Mouse (Mus musculus) frontal cortex, postnatal 25 days (tissue): ENCODE results near the gene Dmac2.

Experiments used
- DNase-seq, 2 experiments: peaks; one replicate each; pipeline ENCODE4 v3.0.0; 2022; ENCODE audit warnings: low spot score in 2 of 2

Dmac2 gene

DNA sequence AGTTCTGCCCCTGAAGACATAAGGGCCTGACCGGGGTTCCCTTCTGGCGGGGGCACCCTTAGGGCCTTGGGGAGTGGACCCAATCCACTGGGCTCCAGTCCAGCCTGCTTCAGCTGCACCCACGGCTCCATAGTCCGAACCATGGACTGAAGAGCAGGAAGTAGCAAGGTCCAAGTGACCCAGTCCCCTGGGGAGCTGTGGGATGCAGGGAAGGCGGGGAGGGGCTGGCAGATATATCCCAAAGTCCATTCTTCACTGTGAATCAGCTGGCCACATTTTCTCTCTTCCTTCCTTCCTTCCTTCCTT is 3.6 kb upstream of the Dmac2 start, which contains the start of gene Erich4:
TSS of gene Erich4 (minus strand) at position 187 of the 306 bp plus-strand sequence.
- DNase-seq = no peak

DNA sequence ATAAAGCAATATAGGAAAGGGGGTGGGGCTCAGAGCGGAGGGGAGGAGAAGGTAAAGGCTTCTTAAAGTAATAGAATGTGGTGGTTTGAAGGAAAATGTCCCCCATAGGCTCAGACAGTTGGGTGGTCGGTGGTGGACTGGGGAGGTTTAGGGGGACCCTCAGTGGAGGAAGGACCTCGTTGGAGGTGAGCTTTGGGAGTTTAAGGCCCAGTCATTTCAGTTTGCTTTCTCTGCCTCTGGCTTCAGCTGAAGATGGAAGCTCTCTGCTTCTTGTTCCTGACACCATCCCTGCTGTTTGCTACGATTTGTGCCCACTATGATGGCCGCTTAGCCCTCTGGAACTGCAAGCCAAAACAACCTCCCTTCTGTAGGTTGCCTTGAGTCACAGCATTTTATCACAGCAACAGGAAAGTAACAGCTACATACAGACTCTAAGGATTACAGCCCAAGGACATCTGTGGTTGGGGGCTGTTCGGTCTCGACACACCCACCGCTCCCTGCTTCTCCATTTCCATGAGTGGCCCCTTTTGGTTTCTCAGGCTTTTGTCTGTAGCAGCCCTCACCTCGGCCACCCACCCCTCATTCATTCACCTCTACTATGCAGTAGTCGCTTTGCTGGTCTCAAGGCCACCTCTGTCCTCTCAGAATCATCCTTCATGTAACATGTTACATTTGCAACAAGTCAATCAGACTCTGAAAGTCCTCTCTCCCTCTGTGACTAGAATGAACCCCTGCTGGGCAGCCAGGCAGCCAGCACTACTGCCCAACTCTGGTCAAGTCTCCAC is 1.6 kb upstream of the Dmac2 start:
- no peak for DNase-seq

DNA sequence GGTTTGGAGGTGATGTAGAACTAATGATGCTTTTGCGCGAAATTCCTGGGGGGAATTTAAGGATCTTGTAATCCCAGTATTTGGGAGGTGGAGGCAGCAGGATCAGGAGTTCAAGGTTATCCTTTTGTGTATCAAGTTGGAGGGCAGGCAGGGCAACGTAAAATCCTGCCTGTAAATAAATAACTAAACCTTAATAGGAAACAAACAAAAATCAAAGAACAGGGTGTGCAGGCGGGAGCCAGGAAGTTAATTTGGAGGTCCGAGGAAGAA is 443 bp downstream of the Dmac2 start:
- DNase-seq = no peak

DNA sequence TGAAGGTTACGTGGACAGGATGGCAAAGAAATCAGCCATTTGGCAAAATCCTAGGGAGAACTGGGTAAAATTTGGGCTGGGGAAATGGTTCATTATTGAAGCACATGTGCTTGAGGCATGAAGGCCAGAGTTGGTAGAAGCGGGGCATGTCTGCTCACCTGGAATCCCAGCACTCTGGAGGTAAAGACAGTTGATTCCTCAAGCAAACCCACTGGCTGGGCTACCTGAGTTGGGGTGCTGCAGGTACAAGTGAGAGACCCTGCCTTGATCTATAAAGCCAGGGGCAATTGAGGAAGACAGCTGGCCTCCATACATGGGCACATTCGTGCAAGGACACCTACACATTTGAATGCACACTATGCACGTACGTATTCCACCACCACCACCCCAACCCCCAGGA is 887 bp downstream of the Dmac2 start:
- DNase-seq = no peak

DNA sequence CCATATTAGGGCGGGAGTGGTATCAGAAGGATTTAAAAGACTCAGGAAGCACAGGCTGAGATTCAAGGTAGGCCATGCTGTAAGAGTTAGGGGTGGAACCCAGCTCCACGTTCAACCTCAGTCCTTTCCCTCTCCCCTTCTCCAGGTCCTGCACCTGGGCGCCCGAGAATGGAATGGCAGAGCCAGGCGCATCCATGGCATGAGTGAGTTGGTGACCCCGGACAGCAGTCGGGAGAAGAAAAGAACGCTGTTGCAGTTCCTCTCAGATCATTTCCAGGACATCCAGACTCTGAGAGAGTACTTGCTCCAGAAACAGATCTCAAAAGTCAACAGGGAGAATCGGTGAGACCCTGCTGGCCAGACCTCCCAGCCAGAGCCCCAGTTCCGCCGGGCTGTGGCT is 1.5 kb downstream of the Dmac2 start:
- no peak for DNase-seq

DNA sequence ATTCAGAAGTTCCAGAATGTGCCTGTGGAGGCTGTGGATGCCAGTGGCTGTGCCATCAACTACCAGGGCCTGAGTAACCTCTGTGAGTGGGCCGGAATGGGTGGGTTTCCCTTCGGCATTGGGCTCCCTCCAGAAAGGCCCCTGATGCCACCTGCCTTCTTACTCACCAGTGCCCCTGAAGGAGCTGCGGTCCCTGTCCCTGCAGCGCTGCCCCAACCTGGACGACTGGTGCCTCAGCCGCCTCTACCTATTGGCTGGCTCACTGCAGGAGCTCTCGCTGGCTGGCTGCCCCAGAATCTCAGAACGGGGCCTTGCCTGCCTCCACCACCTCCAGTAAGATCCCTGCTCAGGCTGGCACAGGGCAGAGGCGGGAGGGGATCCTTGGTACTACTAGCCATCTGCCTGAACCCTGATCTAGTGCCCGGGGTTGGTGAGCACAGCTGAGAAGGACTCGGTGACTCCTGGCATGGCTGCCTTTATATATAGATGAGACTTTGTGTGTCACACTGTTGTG is 4.7 kb downstream of the Dmac2 start:
- no peak for DNase-seq

DNA sequence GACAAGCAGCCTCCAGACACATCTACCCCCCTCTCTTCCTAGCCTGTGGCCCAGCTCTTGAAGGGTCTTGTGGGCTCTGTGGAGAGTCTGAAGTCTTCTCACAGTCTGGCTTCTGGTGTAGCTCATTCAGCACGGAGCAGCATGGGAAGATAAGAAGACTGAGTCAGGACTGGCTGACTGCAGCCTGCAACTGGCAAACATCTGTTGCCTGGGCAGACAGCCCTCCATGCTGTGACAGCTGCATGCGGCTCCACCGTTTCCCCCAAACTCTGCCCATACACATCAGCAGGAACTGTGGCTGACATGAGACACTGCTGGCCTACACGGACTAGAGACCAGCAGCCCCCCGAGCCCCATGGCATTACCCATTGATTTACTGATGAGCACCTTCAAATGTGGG is 5.6 kb downstream of the Dmac2 start:
- DNase-seq = no peak

DNA sequence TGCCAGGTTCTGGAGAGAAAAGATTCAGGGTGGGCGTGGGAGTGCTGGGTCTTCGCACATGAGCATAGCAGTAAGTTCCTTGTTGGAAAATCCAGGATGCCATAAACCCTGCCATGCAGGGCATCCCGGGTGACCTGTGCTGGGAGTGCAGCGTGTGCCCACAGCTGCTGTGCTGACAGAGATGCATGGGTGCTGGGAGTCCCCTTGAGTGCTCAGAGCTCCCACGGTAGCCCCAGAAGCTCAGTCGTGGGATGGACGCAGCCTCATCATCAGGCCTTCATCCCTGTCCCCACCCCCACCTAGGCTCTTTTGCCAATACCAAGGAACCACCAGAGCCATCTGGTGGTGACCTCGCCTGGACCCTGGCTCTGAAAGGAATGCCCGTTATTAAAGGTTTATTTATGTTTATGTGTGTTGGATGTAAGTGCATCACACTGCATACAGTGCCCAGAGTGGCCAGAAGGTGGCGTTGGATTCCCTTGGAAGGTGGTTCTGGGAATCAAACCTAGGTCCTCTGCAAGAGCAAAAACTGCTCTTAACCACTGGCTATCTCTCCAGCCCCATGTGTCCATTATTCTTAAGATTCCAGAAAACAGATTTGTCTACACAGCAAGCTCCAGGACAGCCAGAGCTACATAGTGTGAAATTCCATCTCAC is 6.5 kb downstream of the Dmac2 start:
- DNase-seq = no peak

DNA sequence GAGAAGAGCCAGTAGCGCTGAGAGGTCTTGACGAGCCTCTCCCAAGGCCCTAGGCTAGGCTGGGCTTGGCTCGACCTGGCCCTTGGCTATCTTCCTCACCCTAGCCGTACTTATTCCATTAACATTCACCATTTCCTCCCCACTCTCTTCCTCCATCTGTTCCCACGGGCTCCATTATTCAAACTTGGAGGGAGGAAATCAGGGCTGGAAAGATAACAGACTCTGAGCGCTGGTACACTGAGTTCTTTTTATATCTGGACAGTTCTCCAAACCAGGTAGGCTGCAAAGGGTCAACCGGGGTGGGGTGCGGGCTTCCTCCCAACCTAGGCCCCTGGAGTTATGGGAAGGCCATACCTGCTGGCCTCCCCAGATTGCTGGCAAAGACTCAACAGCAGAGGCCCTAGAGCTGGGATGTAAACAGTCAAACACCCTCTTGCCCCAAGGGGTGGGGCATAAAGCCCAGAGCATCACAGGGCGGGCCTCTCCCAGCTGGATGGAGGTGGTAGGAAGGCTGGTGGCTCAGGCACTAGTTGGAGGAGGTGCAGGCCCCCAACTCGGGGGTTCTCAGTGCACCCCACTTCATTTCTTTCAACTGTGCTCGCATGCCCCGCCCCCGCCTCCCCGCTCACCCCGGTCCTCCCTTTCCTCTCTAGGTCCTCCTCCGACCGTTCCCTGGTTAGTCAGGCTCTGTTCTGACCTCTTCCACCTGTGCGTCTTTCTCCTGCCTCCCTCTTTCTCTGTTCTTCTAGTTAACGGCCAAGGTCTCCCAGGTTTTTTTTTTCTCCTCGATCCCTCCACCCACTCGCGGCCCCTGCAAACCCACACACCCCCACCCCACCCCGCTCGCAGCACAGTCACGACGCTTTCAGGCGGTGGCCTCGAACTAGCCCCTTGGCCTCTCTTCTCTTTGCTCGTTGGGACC is 7.6 kb downstream of the Dmac2 start, which contains the start of gene B3gnt8:
TSS of gene B3gnt8 (plus strand) at position 146 of the 922 bp plus-strand sequence.
- no peak for DNase-seq

DNA sequence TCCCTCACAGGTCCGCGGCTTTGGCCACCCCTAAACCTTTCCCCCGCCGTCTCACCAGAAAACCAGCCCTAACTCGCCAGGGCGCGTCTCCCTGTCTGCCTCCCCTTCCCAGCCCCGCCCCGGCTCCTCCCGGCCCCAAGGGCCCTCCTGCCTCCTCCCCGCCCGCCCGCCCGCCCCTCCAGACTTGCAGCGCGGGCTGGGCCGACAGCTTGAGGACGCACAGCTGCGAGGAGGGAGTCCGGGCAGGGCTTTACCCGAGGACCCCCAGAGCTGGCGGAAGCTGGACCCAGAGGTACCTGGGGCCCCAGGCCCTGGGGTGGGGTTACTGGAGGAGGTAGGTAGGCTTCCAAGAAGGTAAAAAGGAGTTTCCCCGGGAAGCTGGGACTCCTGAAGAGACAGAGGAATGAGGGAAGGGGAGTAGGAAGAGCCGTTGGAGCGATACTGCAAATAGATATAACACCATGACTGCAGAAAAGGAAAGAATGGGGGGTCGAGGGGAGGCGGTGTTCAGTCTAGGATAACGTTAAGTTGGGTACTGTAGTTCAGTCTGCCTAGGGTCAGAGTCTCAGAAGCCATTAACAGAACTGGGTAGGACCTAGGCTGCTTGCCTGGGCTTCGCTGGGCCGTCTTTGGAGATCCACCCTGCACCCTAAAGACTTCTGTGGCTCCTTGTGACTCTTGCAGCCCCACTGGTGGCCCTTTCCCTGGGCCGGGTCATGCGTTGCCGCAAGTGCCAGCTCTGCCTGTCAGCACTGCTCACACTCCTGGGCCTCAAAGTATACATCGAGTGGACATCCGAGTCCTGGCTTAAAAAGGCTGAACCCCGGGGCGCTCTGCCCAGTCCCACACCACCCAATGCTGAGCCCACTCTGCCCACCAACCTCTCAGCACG is 8.5 kb downstream of the Dmac2 start:
- DNase-seq = no peak

DNA sequence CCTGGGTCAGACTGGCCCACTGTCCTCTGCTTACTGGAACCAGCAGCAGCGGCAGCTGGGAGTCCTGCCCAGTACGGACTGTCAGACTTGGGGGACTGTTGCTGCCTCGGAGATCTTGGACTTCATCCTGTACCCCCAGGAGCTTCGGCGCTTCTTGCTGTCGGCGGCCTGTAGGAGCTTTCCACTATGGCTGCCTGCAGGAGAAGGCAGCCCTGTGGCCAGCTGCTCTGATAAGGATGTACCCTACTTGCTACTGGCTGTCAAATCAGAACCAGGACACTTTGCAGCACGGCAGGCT is 9.1 kb downstream of the Dmac2 start:
- DNase-seq = no peak

DNA sequence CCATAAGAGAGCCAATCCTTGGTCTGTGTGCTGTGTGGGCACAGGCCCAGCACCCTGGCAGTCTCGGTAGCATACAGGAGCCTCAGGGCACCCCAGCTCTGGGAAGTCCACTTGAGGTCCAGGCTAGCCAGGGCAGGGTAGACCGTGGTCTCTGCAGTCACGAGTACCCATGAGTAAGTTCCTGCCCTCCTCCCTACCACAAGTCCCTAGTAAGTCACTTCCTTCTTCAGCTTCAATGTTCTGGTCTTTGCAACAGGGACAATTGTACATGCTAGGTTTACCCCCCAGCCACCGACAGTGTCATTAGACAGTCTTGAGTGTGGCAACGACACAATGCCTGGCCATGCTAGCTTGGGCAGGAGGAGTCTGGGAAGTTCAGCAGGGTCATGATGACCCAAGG is 13.5 kb downstream of the Dmac2 start:
- no peak for DNase-seq

DNA sequence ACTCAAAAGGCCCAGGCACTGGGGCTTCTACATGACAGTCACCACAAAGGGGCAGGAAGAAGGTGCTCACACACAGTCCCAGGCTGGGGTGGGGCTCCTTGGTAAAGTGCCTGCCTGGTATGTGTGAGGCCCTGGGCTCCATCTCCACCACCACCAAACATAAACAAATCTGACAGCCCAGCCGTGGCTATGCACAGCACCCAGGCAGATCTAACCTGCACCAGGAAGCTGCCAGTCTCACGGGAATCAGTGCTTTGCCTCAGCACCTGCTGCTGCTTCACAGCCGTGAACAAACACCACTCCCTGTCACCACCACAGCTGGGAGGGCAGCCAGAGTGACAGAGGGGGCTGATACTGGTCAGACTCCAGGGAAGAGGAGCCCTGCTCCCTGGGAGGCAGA is 17.2 kb downstream of the Dmac2 start:
- no peak for DNase-seq

DNA sequence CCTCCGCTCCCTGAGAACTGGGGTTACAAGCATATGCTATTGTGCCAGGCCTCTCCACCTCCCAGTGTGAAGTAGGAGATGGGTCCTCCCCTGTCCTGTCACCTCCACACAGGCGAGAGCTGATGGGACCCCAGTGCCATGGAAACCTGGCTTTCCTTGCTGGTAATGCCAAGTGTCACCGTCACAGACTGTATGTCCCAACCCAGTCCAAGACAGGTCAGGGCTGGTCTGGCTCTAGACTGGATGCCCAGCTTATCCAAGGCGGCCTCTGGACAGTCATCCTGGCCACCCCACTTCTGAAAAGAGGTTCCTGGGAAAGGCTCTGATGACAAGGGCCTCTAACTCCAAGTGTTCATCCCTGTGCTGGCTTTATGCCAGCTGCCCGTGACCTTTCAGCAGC is 17.9 kb downstream of the Dmac2 start:
- no peak for DNase-seq

DNA sequence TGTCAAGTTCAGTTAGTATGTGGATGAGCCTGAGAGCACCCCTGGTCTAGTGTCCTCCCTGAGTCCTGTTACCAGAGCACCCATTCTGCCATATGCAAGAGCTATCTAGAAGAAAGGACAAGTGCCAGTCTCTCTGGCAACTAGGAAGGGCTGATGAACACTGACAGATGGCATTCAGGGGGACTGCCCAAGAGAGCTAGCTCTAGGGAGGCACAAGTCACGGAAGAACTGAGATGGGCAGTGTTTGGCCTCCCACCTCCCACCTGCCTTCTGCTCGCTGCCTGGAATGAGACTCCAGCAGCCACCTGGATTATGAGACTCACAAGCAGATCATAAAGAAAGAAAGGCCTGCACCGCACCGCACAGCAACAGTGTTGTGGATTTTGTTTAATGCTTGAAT is 20.5 kb downstream of the Dmac2 start:
- DNase-seq = no peak

DNA sequence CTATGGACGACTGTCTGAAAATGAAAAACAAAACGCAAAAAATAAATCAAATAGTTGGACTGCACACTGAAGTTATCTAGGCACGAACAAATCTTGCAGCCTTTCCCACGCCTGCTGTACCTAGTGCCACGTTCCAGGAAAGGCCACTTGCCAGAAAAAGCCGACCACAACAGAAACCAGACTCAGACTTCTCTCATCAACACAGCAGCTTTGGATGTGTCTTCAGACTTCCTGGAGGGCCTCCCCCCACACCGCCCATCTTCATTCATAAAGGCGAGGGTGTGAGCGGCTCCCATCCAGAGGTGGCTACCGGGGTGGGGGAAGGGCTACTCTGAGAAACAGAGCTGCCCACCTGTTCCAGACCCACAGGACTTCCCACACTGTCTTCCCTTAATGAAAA is 24.9 kb downstream of the Dmac2 start:
- DNase-seq = no peak

DNA sequence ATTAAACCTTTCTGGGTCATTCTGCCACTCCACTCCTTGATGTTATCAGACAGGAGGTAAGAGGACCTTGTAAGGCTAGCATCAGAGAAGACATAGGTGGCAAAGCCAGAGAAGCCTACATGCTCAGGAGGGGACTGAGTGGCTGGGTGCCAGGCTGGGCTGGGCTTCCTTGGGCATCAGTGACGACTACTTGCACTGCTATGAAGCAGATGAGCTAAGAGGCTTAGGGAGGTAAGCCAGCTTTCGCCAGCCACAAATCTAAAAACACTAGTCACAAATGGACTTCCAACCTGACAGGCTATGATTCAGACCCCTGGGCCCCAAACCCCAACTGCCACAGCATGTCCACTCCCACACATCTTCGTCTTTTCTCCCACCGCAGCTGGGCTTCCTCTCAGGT is 25.4 kb downstream of the Dmac2 start:
- no peak for DNase-seq

DNA sequence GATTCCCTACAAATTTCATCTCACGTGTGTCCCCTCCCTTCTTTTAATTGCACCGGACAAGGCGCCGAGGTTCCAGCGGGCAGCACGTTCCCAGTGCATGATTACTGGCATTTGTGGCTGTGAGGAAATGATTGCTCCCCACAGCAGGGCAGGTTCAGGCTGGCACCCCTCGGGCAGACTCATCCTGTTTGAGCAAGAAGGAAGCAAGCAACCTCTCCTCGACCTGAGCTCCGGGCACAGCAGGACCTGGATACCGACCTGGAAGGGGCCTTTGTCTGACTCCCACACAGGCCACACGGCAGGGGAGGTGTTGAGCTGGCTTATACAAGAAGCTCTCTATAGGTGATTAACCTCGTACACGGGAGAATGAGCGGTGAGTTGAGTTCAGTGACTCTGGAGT is 25.9 kb downstream of the Dmac2 start:
- DNase-seq = no peak

DNA sequence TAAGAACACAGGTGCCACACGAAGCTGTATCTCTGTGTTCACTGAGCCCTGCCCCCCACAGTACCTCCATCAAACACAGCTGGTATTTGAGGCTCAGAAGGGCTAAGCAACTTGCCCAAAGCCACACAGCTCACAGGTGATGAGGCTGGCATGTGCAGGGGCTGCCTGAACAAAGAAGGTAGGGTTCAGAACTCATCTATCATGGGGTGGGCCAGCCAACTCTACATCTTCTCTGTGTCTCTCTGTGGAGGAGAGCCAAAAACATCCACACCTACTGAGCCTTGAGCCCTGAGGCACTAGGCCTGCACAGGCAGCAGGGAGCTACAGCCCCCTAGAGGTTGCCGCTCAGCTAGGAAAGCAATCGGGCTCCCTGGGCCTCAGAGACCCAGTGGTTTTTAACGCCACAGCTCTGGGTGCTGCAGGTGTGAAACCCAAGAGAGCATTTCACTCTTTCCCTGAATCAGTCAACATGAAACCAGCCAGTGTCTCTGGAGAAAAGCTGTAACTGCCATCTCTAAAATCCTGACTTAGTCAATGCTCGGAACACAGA is 28.4 kb downstream of the Dmac2 start:
- DNase-seq = no peak

DNA sequence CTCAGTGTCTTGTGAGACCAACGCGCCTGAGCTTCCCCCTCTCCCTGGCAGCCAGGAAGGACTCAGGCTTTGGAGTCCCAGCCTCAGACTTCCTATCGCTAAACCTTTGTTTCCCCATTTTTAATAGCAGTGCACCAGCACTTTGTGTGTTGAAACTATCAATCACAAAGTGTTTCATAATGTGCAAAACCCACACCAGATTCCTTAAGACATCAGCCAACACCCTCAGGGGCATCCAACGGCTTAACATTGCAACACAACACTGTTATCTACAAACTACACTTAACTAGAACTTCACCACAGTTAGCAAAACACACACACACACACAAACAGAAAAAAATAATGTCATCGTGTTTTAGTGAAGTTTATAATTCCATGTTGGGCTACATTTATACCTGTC is 30.6 kb downstream of the Dmac2 start:
- no peak for DNase-seq

DNA sequence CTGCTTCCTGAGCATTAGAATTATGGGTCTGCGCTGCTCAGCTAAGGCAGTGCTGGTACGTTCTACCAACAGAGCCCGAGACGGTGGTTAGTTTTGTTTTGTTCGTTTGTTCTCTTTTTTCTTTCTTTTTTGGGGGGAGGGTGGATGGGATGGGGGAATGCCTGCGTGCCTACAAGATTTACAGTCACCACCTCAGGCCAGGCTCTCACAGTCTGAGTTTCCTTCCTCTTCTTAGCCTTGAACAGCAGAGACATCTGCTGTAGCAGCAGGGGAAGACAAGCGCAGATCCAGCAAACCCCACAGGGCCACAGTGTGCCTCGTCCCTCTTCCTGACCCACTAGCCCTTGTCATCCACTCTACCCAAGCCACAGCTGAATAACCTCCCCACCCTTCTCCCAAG is 32.1 kb downstream of the Dmac2 start:
- no peak for DNase-seq
